ENCODE assay signal across 9 mouse cellular contexts in the genomic region with DNA sequence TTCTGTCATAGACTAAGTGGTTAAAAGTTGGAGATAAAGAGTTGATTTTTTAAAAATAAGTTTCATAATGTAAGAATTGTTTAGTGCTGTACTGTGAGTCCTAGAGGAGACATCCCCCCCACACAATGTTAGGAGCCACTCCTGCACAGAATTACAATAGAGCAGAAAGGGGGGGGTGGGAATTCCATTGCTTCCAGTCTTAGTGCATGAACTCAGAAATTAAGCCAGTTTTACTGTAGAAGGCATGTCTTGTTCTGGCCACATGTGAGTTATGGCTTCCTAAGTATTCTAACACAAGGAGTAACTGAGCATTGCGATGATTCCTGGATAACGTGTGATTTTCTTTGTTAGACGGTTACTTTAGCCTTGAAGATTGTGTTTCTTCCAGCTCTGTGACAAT.
DNase-seq lines count a peak whose midpoint lies in the region; ATAC-seq and TF ChIP-seq lines count a peak whose summit lies in the region.
"Had no signal": no experiment of that assay in that cellular context is flagged by ENCODE, and none has a peak within 500 bp of the region (broad histone marks: within the 10 kb centered on the region; RNA-seq: fewer than 3 reads in every experiment).

No protein-coding gene starts in this region.

- peaks cover 61% of the 10 kb centered on the region for H3K4me1 ChIP-seq in heart, embryonic 13.5 days
- H3K4me1 ChIP-seq in limb, embryonic 12.5 days (replicated peaks) = peaks cover 34% of the 10 kb centered on the region
- H3K4me1 ChIP-seq in limb, embryonic 10.5 days = peaks cover 17% of the 10 kb centered on the region
- peaks cover 31% of the 10 kb centered on the region for H3K4me1 ChIP-seq in limb, embryonic 14.5 days (ENCODE audit: control insufficient read depth, insufficient read depth, low read length)
- peaks cover 14% of the 10 kb centered on the region for H3K4me1 ChIP-seq in forebrain, embryonic 14.5 days (ENCODE audit: control insufficient read depth, insufficient read depth, low read length)

- 0 out of 2 replicates have a peak, but pooled peaks cover 5% of the 10 kb centered on the region for H3K9me3 ChIP-seq in heart, embryonic 13.5 days
- H3K9me3 ChIP-seq in limb, embryonic 12.5 days = 0 out of 2 replicates have a peak, but pooled peaks cover 8% of the 10 kb centered on the region
- 0 out of 2 replicates have a peak, but pooled peaks cover 1% of the 10 kb centered on the region for H3K9me3 ChIP-seq in limb, embryonic 10.5 days (replicated peaks)
- 0 out of 2 replicates have a peak, but pooled peaks cover 3% of the 10 kb centered on the region for H3K9me3 ChIP-seq in limb, embryonic 14.5 days (ENCODE audit: control insufficient read depth, low read length)
- H3K9me3 ChIP-seq in forebrain, embryonic 14.5 days (replicated peaks; ENCODE audit: control insufficient read depth, low read length) = no peaks in the 10 kb centered on the region; the same call in 1 of the 2 replicates
- H3K9me3 ChIP-seq: forebrain, embryonic 15.5 days had no signal

- 36% methylated on average over 3 of the region's 3 CpGs for WGBS in heart, embryonic 13.5 days
- 80% methylated on average over 3 of the region's 3 CpGs for WGBS in limb, embryonic 12.5 days
- WGBS in limb, embryonic 10.5 days = 86% methylated on average over 3 of the region's 3 CpGs
- 56% methylated on average over 3 of the region's 3 CpGs for WGBS in limb, embryonic 14.5 days
- 92% methylated on average over 3 of the region's 3 CpGs for WGBS in forebrain, embryonic 14.5 days

- H3K27me3 ChIP-seq in heart, embryonic 13.5 days (replicated peaks) = no peaks in the 10 kb centered on the region
- no peaks in the 10 kb centered on the region for H3K27me3 ChIP-seq in limb, embryonic 12.5 days
- no peaks in the 10 kb centered on the region for H3K27me3 ChIP-seq in limb, embryonic 10.5 days (ENCODE audit: low read depth, poor library complexity, severe bottlenecking)
- no peaks in the 10 kb centered on the region for H3K27me3 ChIP-seq in limb, embryonic 14.5 days (ENCODE audit: control insufficient read depth, insufficient read depth, low read length)
- H3K27me3 ChIP-seq in forebrain, embryonic 14.5 days (replicated peaks; ENCODE audit: control insufficient read depth, insufficient read depth, low read length) = no peaks in the 10 kb centered on the region
- H3K27me3 ChIP-seq: forebrain, embryonic 15.5 days had no signal

- DNase-seq in heart, postnatal 25 days (ENCODE audit: low spot score) = no peak
- no peak for DNase-seq in limb, embryonic 10.5 days (ENCODE audit: low spot score)
- DNase-seq in NIH3T3 (ENCODE audit: low read depth) = peak; percentile 14
- peak; percentile 31 for DNase-seq in limb, embryonic 14.5 days (ENCODE audit: low spot score)
- no peak for DNase-seq in forebrain, embryonic 14.5 days (ENCODE audit: low spot score)
- DNase-seq in c-Kit-positive CD71-positive TER-119-positive erythroid progenitor cells, embryonic 14.5 days (ENCODE audit: low spot score) = no peak

- peak overlapping the region; percentile 71 for H3K4me2 ChIP-seq in heart, embryonic 13.5 days
- peak overlapping the region; percentile 67; the same call in 1 of the 2 replicates for H3K4me2 ChIP-seq in limb, embryonic 12.5 days
- H3K4me2 ChIP-seq in limb, embryonic 14.5 days (replicated peaks; ENCODE audit: low read depth, low read length, severe bottlenecking) = peak overlapping the region; percentile 63
- no peak overlapping the region for H3K4me2 ChIP-seq in forebrain, embryonic 14.5 days (ENCODE audit: low read length)

- peak overlapping the region; percentile 90 for H3K27ac ChIP-seq in heart, embryonic 13.5 days (replicated peaks)
- H3K27ac ChIP-seq in limb, embryonic 12.5 days = no peak overlapping the region
- no peak overlapping the region for H3K27ac ChIP-seq in limb, embryonic 10.5 days
- no peak overlapping the region; the same call in 1 of the 2 replicates for H3K27ac ChIP-seq in limb, embryonic 14.5 days (replicated peaks; ENCODE audit: low read depth, low read length)
- H3K27ac ChIP-seq in forebrain, embryonic 14.5 days (ENCODE audit: low read depth, low read length) = no peak overlapping the region

- peaks cover 11% of the 10 kb centered on the region for H3K36me3 ChIP-seq in heart, embryonic 13.5 days
- peaks cover 10% of the 10 kb centered on the region for H3K36me3 ChIP-seq in limb, embryonic 12.5 days
- H3K36me3 ChIP-seq in limb, embryonic 10.5 days = peaks cover 10% of the 10 kb centered on the region
- H3K36me3 ChIP-seq in limb, embryonic 14.5 days (ENCODE audit: control insufficient read depth, insufficient read depth, low read length) = no peaks in the 10 kb centered on the region
- H3K36me3 ChIP-seq in forebrain, embryonic 14.5 days (ENCODE audit: control insufficient read depth, insufficient read depth, low read length) = peaks cover 14% of the 10 kb centered on the region

- intact Hi-C loops in heart, postnatal 25 days (cut with DNase I) = no loop called here

- peak overlapping the region; percentile 77 for H3K9ac ChIP-seq in heart, embryonic 13.5 days
- H3K9ac ChIP-seq in limb, embryonic 12.5 days (replicated peaks) = no peak overlapping the region
- peak overlapping the region; percentile 58; the same call in 1 of the 2 replicates for H3K9ac ChIP-seq in limb, embryonic 14.5 days (ENCODE audit: low read depth, low read length, severe bottlenecking)
- H3K9ac ChIP-seq in forebrain, embryonic 14.5 days (ENCODE audit: low read length) = no peak overlapping the region

- no peak for ATAC-seq in heart, embryonic 13.5 days (ENCODE audit: extremely low read depth, insufficient number of reproducible peaks, low FRiP score, low TSS enrichment)
- no peak for ATAC-seq in limb, embryonic 12.5 days (ENCODE audit: insufficient number of reproducible peaks, insufficient read depth, low FRiP score, low TSS enrichment, low read depth)
- no peak for ATAC-seq in limb, embryonic 14.5 days (ENCODE audit: low FRiP score, low read depth)
- no peak for ATAC-seq in forebrain, embryonic 14.5 days

- TF ChIP-seq POLR2A in limb, embryonic 14.5 days (IDR thresholded peaks at IDR 0.05; ENCODE audit: borderline replicate concordance, extremely low read depth, insufficient read depth, insufficient read length) = no peak

- H3K4me3 ChIP-seq in heart, embryonic 13.5 days = peak overlapping the region; percentile 53
- H3K4me3 ChIP-seq in limb, embryonic 12.5 days (replicated peaks) = no peak overlapping the region
- H3K4me3 ChIP-seq in limb, embryonic 10.5 days = no peak overlapping the region
- peak overlapping the region; percentile 35 for H3K4me3 ChIP-seq in limb, embryonic 14.5 days (replicated peaks; ENCODE audit: low read length)
- H3K4me3 ChIP-seq in forebrain, embryonic 14.5 days (ENCODE audit: low read depth, low read length) = no peak overlapping the region

Comparison
In these comparisons a context has a peak if more than half of its experiments do, and no peak if none do; other contexts are left out.
1. H3K4me3 ChIP-seq: peak in heart, embryonic 13.5 days (single experiment) and limb, embryonic 14.5 days (single experiment); none in limb, embryonic 12.5 days (single experiment), limb, embryonic 10.5 days (single experiment) and forebrain, embryonic 14.5 days (single experiment).
2. H3K9ac ChIP-seq: peak in heart, embryonic 13.5 days (single experiment) and limb, embryonic 14.5 days (single experiment); none in limb, embryonic 12.5 days (single experiment) and forebrain, embryonic 14.5 days (single experiment).
3. DNase-seq: peak in NIH3T3 (single experiment) and limb, embryonic 14.5 days (single experiment); none in heart, postnatal 25 days (single experiment), limb, embryonic 10.5 days (single experiment), forebrain, embryonic 14.5 days (single experiment) and c-Kit-positive CD71-positive TER-119-positive erythroid progenitor cells, embryonic 14.5 days (single experiment).